In genomic region chr11:113764132-113764849, GRCm38 (mm10) we compare ENCODE assay signal across 23 mouse cellular contexts. TPM values are rescaled to one million over a fixed set of nuclear protein-coding genes. Genes with fewer than 3 reads are reported as not detected.
DNase-seq lines count a peak whose midpoint lies in the region; ATAC-seq lines count a peak whose summit lies in the region.
"Had no signal": no experiment of that assay in that cellular context is flagged by ENCODE, and none has a peak within 500 bp of the region (broad histone marks: within the 10 kb centered on the region; RNA-seq: fewer than 3 reads in every experiment).

No protein-coding gene starts in this region.

- no peaks in the 10 kb centered on the region for H3K9me3 ChIP-seq in embryonic facial prominence, embryonic 10.5 days
- no peaks in the 10 kb centered on the region for H3K9me3 ChIP-seq in liver, embryonic 12.5 days (replicated peaks)

- H3K27ac ChIP-seq in embryonic facial prominence, embryonic 10.5 days (replicated peaks), result peak overlapping the region; percentile 72
- 0 out of 2 replicates have a peak overlapping the region, but pooled peaks have one; percentile 17 for H3K27ac ChIP-seq in liver, embryonic 12.5 days

- 88% methylated on average over 6 of the region's 6 CpGs for WGBS in embryonic facial prominence, embryonic 10.5 days
- WGBS in liver, embryonic 12.5 days (ENCODE audit: insufficient replicate concordance), result 52% methylated on average over 6 of the region's 6 CpGs

- ATAC-seq in granulocyte monocyte progenitor cell, adult 5-6 weeks (replicated peaks; ENCODE audit: poor library complexity, severe bottlenecking), result 0 out of 2 replicates have a peak, but pooled peaks have one; percentile 7
- ATAC-seq in liver, embryonic 12.5 days, result peak; percentile 80
- ATAC-seq: forebrain, embryonic 16.5 days had no signal

- H3K9ac ChIP-seq in liver, embryonic 12.5 days, result no peak overlapping the region

- H3K4me3 ChIP-seq in embryonic facial prominence, embryonic 10.5 days, result no peak overlapping the region
- no peak overlapping the region for H3K4me3 ChIP-seq in liver, embryonic 12.5 days

- peak overlapping the region; percentile 15; the same call in 1 of the 2 replicates for H3K4me2 ChIP-seq in liver, embryonic 12.5 days

- H3K27me3 ChIP-seq in embryonic facial prominence, embryonic 10.5 days (replicated peaks; ENCODE audit: low read depth, poor library complexity, severe bottlenecking), result peaks cover 4% of the 10 kb centered on the region; the same call in 1 of the 2 replicates
- H3K27me3 ChIP-seq in liver, embryonic 12.5 days (replicated peaks), result peaks cover 15% of the 10 kb centered on the region

- intact Hi-C loops in left cerebral cortex, postnatal 14 days (cut with DNase I), result no loop called here

- DNase-seq in 416B (ENCODE audit: low read depth), result peak; percentile 15
- DNase-seq in embryonic facial prominence, embryonic 10.5 days (ENCODE audit: low spot score), result no peak
- DNase-seq in left cerebral cortex, postnatal 14 days (ENCODE audit: low spot score in 2 of 2), result no peak
- no peak for DNase-seq in urinary bladder, postnatal 36 days (ENCODE audit: low spot score in 2 of 2)
- DNase-seq in embryo, embryonic 9.5 days (ENCODE audit: extremely low spot score), result no peak
- DNase-seq: adrenal gland, postnatal 10 days; cerebellum, postnatal 10 days; heart, postnatal 10 days; kidney, adult 2 months; kidney, postnatal 10 days; lung, postnatal 14 days; midbrain, embryonic 14.5 days; right cerebral cortex, postnatal 14 days; thymus, adult 2 months had no signal

- H3K4me1 ChIP-seq in embryonic facial prominence, embryonic 10.5 days, result peaks cover 48% of the 10 kb centered on the region
- peaks cover 42% of the 10 kb centered on the region for H3K4me1 ChIP-seq in liver, embryonic 12.5 days

- no peaks in the 10 kb centered on the region for H3K36me3 ChIP-seq in embryonic facial prominence, embryonic 10.5 days (replicated peaks)
- H3K36me3 ChIP-seq in liver, embryonic 12.5 days, result no peaks in the 10 kb centered on the region

RNA-seq across cellular contexts. Expression of gene Cdc42ep4, which starts 12.6 kb away (rescaled TPM):
- 117 TPM in 2 replicates for polyA plus RNA-seq in embryonic facial prominence, embryonic 10.5 days (2016; fragmentation: Nextera tagmentation; extraction: Ambion mirVana)
- total RNA-seq in granulocyte monocyte progenitor cell, adult 5-6 weeks (2014; fragmentation: Nextera tagmentation), result 13.9 and 15.5 TPM in 2 replicates
- total RNA-seq in granulocyte monocyte progenitor cell, adult 5-6 weeks (2017), result 14.8 and 21.5 TPM in 2 replicates
- 21.1 and 21.9 TPM in 2 replicates for polyA plus RNA-seq in liver, embryonic 12.5 days (2016; fragmentation: Nextera tagmentation; extraction: Ambion mirVana)
- 10 to 100 TPM; 35.4 to 43.3 TPM for total RNA-seq in left cerebral cortex, postnatal 14 days (2021)

RNA-seq across cellular contexts. Expression of gene Cpsf4l, which starts 54.5 kb away (rescaled TPM):
- polyA plus RNA-seq in embryonic facial prominence, embryonic 10.5 days (2016; fragmentation: Nextera tagmentation; extraction: Ambion mirVana), result 0.34 and 0.69 TPM in 2 replicates
- not detected in 2 replicates for total RNA-seq in granulocyte monocyte progenitor cell, adult 5-6 weeks (2014; fragmentation: Nextera tagmentation)
- not detected in 2 replicates for total RNA-seq in granulocyte monocyte progenitor cell, adult 5-6 weeks (2017)
- polyA plus RNA-seq in liver, embryonic 12.5 days (2016; fragmentation: Nextera tagmentation; extraction: Ambion mirVana), result 0.20 TPM in 1 of 2 replicates, not detected in the other
- under 1 TPM in 1 of 2 experiments, not detected in 1; 0.33 TPM for total RNA-seq in left cerebral cortex, postnatal 14 days (2021)
- total RNA-seq: gastrocnemius, postnatal 4 days; heart, postnatal 10 days; layer of hippocampus, adult 18-20 months; megakaryocyte, adult 5-6 weeks had no signal
- polyA plus RNA-seq: C2C12; inflammation-experienced regulatory T-cells, adult 6 months; spleen, adult 2 months had no signal
